Mouse (Mus musculus) ES-Bruce4 (cell line): ENCODE results near the gene Rbm47. TPM values are rescaled to one million over a fixed set of nuclear protein-coding genes. Genes with fewer than 3 reads are reported as not detected.

Experiments
- H3K27ac ChIP-seq: 2 replicates; pipeline ENCODE4 v1.5.1; 2012; ENCODE audit warnings: low read length, inconsistent platforms; ENCODE audit not compliant: insufficient read depth
- H3K27me3 ChIP-seq: 2 replicates; pipeline ENCODE4 v1.6.1; 2012; ENCODE audit warnings: mild to moderate bottlenecking, low read length, inconsistent platforms; ENCODE audit not compliant: control insufficient read depth, poor library complexity, insufficient read depth, severe bottlenecking
- H3K36me3 ChIP-seq: 2 replicates; pipeline ENCODE4 v1.6.1; 2012; ENCODE audit warnings: inconsistent platforms, mild to moderate bottlenecking, low read length, moderate library complexity; ENCODE audit not compliant: control insufficient read depth, poor library complexity, insufficient read depth, severe bottlenecking
- H3K4me1 ChIP-seq: one replicate; pipeline ENCODE4 v1.8.1; 2011; ENCODE audit warnings: low read length; ENCODE audit not compliant: control insufficient read depth, insufficient read depth
- H3K4me3 ChIP-seq: 2 replicates; pipeline ENCODE4 v1.5.1; 2011; ENCODE audit warnings: low read depth, mild to moderate bottlenecking, low read length
- H3K9ac ChIP-seq: 2 replicates; pipeline ENCODE4 v1.6.1; 2012; ENCODE audit warnings: low read depth, mild to moderate bottlenecking, inconsistent platforms; ENCODE audit not compliant: poor library complexity, severe bottlenecking
- H3K9me3 ChIP-seq: replicated peaks from 2 replicates; pipeline ENCODE4 v1.6.1; 2012; ENCODE audit warnings: mild to moderate bottlenecking, low read length, inconsistent platforms; ENCODE audit not compliant: control insufficient read depth, poor library complexity, insufficient read depth, severe bottlenecking
- CTCF ChIP-seq: IDR thresholded peaks from one replicate; pipeline ENCODE4 v1.8.1; 2011; ENCODE audit warnings: low read depth, low read length
- EP300 ChIP-seq: IDR thresholded peaks from 2 replicates; pipeline ENCODE4 v1.6.1; 2011; ENCODE audit warnings: low read depth, low read length; ENCODE audit not compliant: insufficient read depth
- POLR2A ChIP-seq: IDR thresholded peaks from one replicate; pipeline ENCODE4 v1.8.1; 2011; ENCODE audit warnings: low read length; ENCODE audit not compliant: insufficient read depth
- polyA plus RNA-seq: library from polyadenylated mRNA; stranded (reverse); fragments of >200 nt; gene quantifications from 2 replicates; pipeline ENCODE4 v1.2.4, GENCODE M21; 2011; ENCODE audit warnings: low read depth; ENCODE audit not compliant: missing spikeins, insufficient read depth, insufficient read length

Gene Rbm47
- polyA plus RNA-seq, 1 experiment: 82.8 TPM

DNA sequence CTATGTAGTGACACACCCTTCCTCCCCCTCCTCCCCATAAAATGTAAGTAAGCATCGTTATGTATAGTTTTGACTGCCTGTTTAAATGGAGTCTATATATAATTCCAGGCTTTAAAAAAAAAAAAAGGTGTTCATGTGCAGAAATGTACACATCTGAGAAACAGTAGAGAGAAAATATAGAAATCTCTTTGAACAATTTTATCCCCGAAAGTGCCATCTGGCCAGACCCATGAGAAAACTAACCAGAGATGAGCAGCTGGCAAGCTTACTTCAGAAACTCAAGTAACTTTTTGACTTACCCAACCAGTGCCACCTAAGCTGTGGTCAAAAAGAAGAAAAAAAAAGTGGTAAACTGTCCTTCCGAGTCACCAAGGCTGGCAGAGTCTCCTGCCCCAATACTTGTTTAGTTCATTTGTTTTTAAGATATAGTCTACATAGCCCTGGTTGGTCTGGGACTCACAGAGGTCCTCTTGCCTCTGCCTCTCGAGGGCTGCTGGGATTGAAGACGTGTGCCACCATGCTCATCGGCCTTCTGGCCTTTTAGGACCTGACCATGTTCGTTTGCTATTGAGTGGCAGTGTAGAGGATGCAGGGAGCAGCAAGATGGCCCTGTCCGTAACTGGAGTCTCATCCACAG is 4.3 kb downstream of the Rbm47 start:
- no peaks in the 10 kb centered on the region for H3K9me3 ChIP-seq
- TF ChIP-seq CTCF (no peak), POLR2A (no peak), EP300 (no peak)
- H3K4me3 ChIP-seq: no peak overlapping the region
- no peaks in the 10 kb centered on the region for H3K27me3 ChIP-seq
- no peak overlapping the region for H3K9ac ChIP-seq
- H3K27ac ChIP-seq: no peak overlapping the region
- peaks cover 2% of the 10 kb centered on the region for H3K4me1 ChIP-seq
- H3K36me3 ChIP-seq: no peaks in the 10 kb centered on the region

DNA sequence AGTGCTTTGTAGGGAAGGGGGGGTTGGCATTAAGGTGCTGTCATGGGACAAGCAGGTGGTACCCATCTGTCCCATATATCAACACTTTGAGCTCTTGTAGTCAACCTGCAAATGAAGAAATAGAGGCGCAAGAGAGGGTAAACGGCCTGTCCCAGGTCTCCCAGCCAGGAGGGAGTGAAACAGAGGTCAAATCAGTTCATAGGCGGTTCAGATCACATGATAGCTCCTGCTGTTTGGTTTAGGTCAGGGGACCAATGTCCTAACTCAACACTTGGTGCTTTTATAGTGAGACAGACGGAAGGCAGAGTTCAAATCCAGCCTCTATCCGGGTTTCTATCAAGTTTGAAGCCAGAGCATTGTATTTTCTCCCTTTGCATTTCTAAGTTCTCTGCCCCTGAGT is 6.0 kb downstream of the Rbm47 start:
- no peak for TF ChIP-seq EP300
- no peak for TF ChIP-seq CTCF
- TF ChIP-seq POLR2A: no peak
- no peak overlapping the region for H3K4me3 ChIP-seq
- no peaks in the 10 kb centered on the region for H3K27me3 ChIP-seq
- no peak overlapping the region for H3K9ac ChIP-seq
- no peak overlapping the region for H3K27ac ChIP-seq
- H3K9me3 ChIP-seq: no peaks in the 10 kb centered on the region
- H3K4me1 ChIP-seq: peaks cover 2% of the 10 kb centered on the region
- H3K36me3 ChIP-seq: no peaks in the 10 kb centered on the region

DNA sequence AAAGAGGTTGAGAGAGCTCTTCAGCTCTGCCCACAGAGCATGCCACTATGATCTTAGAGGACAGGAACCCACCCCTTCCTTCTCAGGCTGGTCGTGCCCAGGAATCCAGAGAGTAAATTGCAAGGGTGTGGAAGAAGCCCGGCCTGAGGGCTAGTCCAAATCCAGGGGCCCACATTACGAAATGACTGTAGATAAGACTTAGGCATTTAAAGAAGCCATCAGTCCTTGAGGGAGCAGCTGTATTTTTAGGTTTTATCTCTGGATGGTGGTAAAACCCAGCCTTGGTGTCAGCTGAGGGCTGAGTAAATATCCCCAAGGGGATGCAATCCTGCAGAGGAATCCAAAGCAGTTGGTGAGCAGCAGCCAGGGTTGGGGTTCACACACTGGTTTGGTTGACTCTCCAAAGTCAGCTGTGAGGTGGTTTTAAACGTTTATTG is 6.7 kb downstream of the Rbm47 start:
- no peak overlapping the region for H3K9ac ChIP-seq
- no peaks in the 10 kb centered on the region for H3K9me3 ChIP-seq
- no peaks in the 10 kb centered on the region for H3K36me3 ChIP-seq
- no peak overlapping the region for H3K27ac ChIP-seq
- H3K4me1 ChIP-seq: peaks cover 2% of the 10 kb centered on the region
- H3K27me3 ChIP-seq: no peaks in the 10 kb centered on the region
- no peak overlapping the region for H3K4me3 ChIP-seq
- TF ChIP-seq POLR2A (no peak), EP300 (no peak), CTCF (no peak)

DNA sequence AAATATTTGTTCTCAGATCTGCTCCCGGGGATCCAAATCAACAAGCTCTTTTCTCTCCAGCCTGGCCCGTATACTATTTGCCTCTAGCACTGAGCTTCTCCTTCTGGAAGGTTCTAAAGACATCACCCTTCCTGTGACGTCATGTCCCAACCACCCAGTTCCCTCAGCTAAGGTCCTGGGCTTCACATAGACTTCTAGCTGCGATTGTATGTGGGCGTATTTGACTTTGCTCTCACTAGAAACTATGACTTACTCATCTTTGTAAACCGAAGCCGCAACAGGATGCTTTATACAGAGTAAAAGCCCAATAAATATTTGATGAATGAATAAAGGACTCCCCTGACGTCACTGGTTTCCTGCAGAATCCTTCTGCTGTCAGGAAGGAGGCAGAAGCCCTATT is 7.2 kb downstream of the Rbm47 start:
- H3K27me3 ChIP-seq: no peaks in the 10 kb centered on the region
- no peak overlapping the region for H3K27ac ChIP-seq
- no peaks in the 10 kb centered on the region for H3K36me3 ChIP-seq
- H3K9me3 ChIP-seq: no peaks in the 10 kb centered on the region
- H3K4me1 ChIP-seq: peaks cover 2% of the 10 kb centered on the region
- no peak overlapping the region for H3K4me3 ChIP-seq
- no peak for TF ChIP-seq POLR2A
- TF ChIP-seq EP300: no peak
- TF ChIP-seq CTCF: no peak
- no peak overlapping the region for H3K9ac ChIP-seq

DNA sequence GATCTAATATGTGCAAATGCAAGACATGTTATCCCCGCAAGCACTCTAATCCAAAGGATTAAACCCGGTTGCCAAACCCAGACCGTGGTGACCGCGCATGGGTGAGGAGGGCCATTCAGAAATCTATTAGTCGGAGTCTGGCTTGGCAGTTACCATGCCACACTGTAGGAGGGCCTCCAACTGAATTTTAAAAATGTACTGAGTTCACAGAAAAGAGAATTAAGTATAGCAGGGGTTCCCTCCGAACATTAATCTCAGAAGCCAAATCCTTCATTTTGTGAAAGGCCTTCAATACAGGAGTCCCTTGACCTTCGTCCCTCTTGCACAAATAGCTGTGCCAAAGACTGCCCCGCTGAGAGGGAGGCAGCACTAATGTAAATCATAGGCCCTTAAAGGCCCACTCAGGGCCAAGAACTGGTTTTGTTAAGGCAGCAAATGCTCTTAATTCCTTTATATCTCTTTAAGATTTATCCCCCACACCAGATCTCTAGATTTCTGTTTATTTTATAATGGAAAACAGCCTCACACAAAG is 16.4 kb downstream of the Rbm47 start:
- H3K27me3 ChIP-seq: no peaks in the 10 kb centered on the region
- no peaks in the 10 kb centered on the region for H3K36me3 ChIP-seq
- no peak overlapping the region for H3K9ac ChIP-seq
- H3K27ac ChIP-seq: no peak overlapping the region
- no peak for TF ChIP-seq CTCF
- no peak for TF ChIP-seq EP300
- TF ChIP-seq POLR2A: no peak
- no peaks in the 10 kb centered on the region for H3K9me3 ChIP-seq
- no peaks in the 10 kb centered on the region for H3K4me1 ChIP-seq
- H3K4me3 ChIP-seq: no peak overlapping the region

DNA sequence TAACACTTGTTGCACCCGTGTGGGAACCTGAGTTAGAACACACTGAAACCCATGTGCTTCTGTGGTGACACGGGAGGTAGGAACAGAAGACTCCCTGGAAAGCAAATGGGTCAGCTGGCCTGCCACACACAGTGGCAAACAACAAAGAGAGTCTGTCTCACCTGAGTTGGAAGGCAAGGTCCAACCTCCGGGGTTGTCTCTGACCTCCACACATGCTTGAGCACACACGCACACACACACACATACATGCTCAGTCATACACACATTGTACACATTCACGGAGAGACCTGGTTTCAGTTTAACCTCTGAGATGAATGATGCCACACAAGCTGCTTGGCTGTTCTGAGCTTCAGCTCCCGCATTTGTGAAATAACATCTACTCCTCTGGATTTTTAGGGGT is 18.3 kb downstream of the Rbm47 start:
- Histone ChIP-seq H3K27me3 (no peaks in the 10 kb centered on the region), H3K36me3 (no peaks in the 10 kb centered on the region)
- TF ChIP-seq POLR2A: no peak
- TF ChIP-seq CTCF: no peak
- TF ChIP-seq EP300: no peak

More for the DNA sequence above, 18.3 kb downstream of the Rbm47 start:
- H3K27ac ChIP-seq: no peak overlapping the region
- no peak overlapping the region for H3K4me3 ChIP-seq
- H3K4me1 ChIP-seq: no peaks in the 10 kb centered on the region
- H3K9me3 ChIP-seq: no peaks in the 10 kb centered on the region
- H3K9ac ChIP-seq: no peak overlapping the region
